Mouse (Mus musculus): ENCODE measurements around the gene Lrrc73. TPM values are rescaled to one million over a fixed set of nuclear protein-coding genes. Genes with fewer than 3 reads are reported as not detected.

Lrrc73 gene
- 0.13 TPM for polyA plus RNA-seq (2017; shearing (Covaris generic))

DNA sequence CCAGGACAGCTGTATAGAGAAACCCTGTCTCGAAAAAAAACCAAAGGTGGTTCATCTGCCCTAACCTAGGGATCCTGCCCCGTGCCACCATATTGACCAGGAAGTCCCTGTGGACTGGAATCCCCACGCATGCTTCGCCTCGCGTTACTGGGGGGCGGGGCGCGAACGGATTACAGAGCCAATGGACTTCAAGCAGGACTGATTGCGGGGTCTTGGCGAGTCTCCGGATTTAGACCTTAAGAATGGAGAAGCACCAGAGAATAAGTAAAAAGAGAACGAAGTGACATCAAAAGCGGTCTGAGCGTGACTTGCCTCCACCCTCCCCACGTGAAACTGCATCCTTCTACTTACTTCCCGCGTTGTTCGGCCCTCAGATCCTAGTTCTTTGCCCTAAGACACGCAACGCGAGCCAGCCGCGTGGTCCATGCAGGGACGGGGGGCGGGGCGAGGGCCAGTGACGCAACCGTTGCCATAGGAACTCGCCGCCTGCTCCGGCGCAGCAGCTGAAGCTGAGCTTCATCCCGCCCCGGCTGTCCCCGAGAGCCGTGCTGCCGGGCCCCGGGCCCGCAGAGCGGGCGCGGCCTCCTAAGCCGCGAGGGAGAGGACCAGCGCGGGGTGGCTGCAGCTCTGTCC is at the start of gene Lrrc73:
Gene Lrrc73, plus strand, starts transcription at position 80 of the 633 bp plus-strand sequence.

DNA sequence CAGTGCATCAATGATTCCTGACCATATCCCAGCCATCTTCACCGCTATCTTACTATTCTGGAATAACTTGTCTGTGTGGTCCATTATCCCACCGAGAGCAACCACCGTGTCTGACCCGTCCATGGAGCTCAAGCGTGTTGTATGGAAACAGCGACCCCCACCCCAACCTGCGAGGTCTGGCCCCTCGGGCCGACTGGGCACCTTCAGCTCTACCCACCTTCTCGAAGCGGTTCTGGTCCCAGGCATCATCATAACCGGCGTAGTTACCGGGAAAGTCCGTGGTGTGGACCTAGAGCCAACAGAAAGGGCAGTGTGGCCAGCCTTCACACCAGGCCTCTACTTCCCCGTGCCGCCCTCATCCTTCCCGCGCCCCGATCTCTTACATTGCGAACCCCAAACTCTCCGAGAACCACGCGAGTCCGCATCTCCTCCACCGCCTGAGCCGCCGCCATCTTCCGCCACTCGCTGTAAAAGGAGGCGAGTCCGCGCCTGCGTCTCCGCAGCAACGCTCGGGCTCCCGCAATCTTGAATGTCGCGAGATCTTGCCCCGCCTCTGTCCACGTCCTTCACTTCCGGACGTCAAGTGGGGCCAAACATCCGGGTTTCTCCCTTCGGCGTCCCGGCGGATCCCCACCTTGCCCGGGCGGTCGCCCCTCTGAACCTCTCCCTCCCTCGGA is 5.7 kb upstream of the Lrrc73 start, which contains the start of the genes Polr1c and Yipf3:
Gene Polr1c, minus strand, starts transcription at position 543 of the 677 bp plus-strand sequence.
Gene Yipf3, plus strand, starts transcription at position 569 of the 677 bp plus-strand sequence.

DNA sequence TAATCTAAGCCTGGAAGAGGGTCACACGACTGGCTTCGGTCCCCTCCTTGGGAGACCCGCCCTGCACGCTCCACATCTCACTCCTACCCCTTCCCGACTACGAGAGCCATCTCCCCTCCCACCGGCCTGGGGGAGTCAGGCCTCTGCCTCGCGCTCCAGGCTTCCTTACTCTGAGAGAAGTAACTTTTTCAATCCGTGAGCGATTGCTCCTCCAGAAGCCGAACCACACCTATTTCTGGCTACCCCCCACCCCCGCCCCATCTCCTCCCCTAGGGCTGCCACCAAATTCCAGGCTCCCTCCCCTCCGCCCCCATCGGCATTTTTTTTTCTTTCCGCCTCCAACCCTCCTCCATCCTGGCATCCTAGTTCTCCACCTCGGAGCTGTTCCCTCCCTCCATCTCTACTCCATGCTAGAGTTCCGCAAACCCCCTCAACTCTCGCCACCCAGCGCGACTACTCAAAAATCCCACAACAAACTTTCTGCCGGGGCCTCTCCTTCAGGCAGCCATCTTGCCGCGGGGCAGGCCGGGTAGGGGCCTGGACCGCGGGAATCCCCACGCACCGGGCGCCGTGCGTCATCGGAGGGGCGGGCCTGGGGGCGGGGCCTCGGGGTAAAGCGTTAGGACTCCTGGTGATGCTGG is 29.3 kb downstream of the Lrrc73 start, which contains the start of gene Tjap1:
Gene Tjap1, minus strand, starts transcription at position 544 of the 641 bp plus-strand sequence.

GRCm38 (mm10) chr17:46297364-46298219 is 44.3 kb downstream of the Lrrc73 start, which contains the start of gene Dlk2:
Gene Dlk2 (plus strand): TSS chr17:46297421.

Other genes starting within 250 kb of the Lrrc73 start
- gene Vegfa, start 221.2 kb upstream of the Lrrc73 start, polyA plus RNA-seq (2017; shearing (Covaris generic)) = 0.16 TPM
- gene Mrps18a, start 142.5 kb upstream of the Lrrc73 start, polyA plus RNA-seq (2017; shearing (Covaris generic)) = 100 TPM
- 1.9 TPM for gene Rsph9, start 109.3 kb upstream of the Lrrc73 start, polyA plus RNA-seq (2017; shearing (Covaris generic))
- gene Mad2l1bp, start 100.0 kb upstream of the Lrrc73 start, polyA plus RNA-seq (2017; shearing (Covaris generic)) = 62.9 TPM
- gene Gtpbp2, start 92.5 kb upstream of the Lrrc73 start, polyA plus RNA-seq (2017; shearing (Covaris generic)) = 93.2 TPM
- 7.9 TPM for gene Polh, start 50.9 kb upstream of the Lrrc73 start, polyA plus RNA-seq (2017; shearing (Covaris generic))
- gene Xpo5, start 50.7 kb upstream of the Lrrc73 start, polyA plus RNA-seq (2017; shearing (Covaris generic)) = 52.0 TPM
- 72.9 TPM for gene Polr1c, start 5.5 kb upstream of the Lrrc73 start, polyA plus RNA-seq (2017; shearing (Covaris generic))
- gene Yipf3, start 5.5 kb upstream of the Lrrc73 start, polyA plus RNA-seq (2017; shearing (Covaris generic)) = 188 TPM
- 29.3 TPM for gene Tjap1, start 29.5 kb downstream of the Lrrc73 start, polyA plus RNA-seq (2017; shearing (Covaris generic))
- not detected for gene Dlk2, start 43.9 kb downstream of the Lrrc73 start, polyA plus RNA-seq (2017; shearing (Covaris generic))
- 8.0 TPM for gene Abcc10, start 74.8 kb downstream of the Lrrc73 start, polyA plus RNA-seq (2017; shearing (Covaris generic))
- 1.1 TPM for gene Zfp318, start 130.2 kb downstream of the Lrrc73 start, polyA plus RNA-seq (2017; shearing (Covaris generic))
- gene Crip3, start 175.4 kb downstream of the Lrrc73 start, polyA plus RNA-seq (2017; shearing (Covaris generic)) = not detected
- not detected for gene Slc22a7, start 184.9 kb downstream of the Lrrc73 start, polyA plus RNA-seq (2017; shearing (Covaris generic))
- 0.15 TPM for gene Ttbk1, start 234.1 kb downstream of the Lrrc73 start, polyA plus RNA-seq (2017; shearing (Covaris generic))
- 8.3 TPM for gene Dnph1, start 243.2 kb downstream of the Lrrc73 start, polyA plus RNA-seq (2017; shearing (Covaris generic))

Data from activated CD4-positive, CD25-positive, alpha-beta regulatory T cell, adult 9 weeks (primary cell).